Mouse (Mus musculus): Measurements from ENCODE around the gene Plvap.

The Plvap gene

DNA sequence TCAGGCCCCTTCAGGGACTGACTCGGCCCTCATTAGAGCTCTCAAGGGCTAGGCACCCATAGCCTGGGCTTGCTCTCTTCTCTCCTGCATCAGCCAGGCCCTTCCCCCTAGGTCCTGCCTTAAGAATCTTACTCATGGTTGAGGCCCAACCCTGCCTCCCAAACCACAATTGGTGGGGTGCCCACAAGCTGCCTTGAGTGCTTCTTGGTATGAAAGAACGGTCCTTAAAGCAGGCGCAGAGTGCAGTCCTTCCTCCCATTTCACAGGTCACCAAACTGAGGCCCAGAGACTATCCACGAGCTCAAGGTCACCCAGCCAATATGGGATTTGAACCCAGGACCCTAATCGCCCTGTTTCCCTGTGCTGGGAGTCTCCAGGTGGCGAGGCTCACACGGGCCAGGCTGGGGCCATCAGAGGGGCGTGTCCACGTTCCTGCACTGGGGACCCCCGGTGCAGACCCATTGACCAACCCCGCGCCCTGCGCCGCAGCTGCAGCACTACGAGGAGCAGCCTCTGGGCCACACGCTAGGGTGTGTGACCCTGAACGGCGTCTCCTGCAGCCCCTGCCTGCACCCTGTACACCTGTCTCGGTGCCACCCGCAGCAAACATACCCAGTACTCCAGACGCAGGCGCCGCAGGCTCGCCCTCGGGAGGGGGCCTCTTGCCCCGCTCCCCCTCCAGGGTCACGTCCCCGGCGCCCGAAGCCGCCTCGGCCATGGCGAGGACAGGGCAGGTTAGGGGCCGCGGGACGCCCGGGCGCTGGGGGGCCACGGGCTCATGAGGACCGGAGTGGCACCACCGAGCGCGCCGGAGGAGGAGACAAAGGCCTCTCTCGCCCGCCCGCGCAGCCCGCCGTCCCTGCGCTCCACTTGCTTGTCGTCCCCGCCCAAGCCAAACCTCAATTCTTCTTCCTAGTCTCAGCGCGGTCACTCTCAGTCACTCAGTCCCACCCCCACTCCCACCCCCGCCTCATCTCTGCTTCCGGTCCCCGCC lies 26.1 kb downstream of the Plvap start, which contains the start of gene Ano8:
Ano8 (minus strand) TSS at position 822 of the 994 bp plus-strand sequence.
- DNase-seq, result peak; percentile 91

- DNase-seq, result no peak
Observed at GRCm38 (mm10) chr8:71484736-71485135, 26.8 kb downstream of the Plvap start.

DNA sequence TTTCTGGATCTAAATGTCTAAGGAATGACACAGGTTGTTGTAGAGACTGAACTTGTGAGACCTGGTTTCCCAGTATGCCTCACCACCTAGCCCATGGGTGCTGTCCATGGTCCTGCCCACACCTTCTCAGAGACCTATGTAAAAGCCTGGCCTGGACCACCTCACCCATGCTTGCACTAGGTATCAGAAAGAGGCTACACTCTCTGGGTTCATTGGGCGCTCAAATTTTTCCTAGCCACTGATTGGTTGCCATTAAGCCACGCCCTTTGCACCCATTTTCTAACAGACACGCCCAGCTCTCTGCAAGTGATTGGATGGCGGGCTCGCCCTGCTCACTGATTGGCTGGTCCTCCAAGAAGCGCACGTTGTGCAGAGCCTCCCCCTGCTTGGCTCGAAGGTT lies 27.6 kb downstream of the Plvap start:
- DNase-seq, result peak; percentile 85

- DNase-seq, result no peak
Observed at GRCm38 (mm10) chr8:71478943-71479342, 32.6 kb downstream of the Plvap start.

DNA sequence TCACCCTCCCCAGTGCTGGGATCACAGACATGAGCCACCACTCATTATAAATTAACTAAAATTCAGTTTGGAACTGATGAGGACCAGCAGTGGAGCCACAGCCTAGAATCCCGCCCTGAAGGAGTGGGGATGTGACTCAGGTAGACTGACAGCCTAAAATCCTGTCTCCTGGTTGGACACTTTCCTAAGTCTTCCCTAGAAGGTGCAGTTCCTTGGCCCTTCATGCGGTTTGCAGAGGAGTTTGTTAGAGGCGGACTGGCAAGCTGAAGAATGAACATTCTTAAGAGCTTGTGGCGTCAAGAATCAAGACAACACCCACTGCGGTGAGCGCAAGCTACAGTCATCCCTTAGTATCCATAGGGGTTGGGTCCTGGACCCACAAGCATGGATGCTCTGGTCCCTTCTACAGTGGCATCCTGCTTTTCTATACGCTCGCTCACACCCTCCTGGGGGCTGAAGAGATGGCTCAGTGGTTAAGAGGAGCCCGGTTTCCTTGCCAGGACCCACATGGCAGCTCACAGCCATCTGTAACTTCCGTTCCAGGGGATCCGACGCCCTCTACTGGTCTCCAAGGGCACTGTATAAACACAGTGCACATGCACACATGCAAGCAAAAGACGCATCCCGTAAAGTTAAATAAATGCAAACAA lies 34.2 kb downstream of the Plvap start:
- DNase-seq, result no peak

DNA sequence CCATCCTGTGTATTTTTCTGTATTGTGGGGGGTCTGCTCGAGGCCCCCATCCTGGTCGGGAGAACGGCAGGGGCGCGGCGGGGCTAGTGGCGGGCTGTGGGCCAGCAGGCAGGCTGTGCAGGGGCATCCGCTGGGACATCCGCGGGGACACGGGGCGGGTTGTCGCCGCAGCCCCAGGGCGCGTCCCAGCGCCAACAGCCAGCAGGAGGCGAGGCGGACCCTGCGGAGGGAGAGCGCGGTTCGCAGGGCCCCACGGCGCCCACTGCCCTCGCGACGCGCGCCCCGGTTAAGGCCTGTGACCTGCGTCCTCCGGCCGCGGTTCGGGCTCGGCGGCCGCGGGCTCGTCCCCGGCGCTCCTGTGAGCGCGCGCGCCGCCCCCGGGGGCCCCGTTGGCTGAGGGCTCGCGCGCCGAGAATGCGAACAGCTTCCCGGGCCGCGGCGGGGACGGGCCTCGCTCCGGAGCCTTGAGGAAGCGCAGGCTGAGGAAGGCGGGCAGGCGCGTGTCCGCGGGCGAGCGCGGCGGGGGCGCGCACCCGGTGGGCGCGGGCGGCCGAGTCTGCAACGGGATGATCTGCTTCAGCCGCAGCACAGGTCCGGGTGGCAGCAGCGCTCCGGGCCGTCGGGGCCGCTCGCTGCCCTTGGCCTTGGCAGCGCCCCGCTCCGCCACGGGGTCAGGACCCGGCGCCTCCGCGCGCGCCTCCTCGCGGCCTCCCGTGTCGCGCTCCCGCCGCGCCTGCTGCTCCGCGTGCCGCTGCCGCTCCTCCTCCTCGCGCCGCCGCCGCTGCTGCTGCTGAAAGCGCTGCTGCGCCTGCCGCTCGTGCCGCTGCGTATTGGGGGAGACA lies 35.2 kb downstream of the Plvap start:
- peak; percentile 91 for DNase-seq

DNA sequence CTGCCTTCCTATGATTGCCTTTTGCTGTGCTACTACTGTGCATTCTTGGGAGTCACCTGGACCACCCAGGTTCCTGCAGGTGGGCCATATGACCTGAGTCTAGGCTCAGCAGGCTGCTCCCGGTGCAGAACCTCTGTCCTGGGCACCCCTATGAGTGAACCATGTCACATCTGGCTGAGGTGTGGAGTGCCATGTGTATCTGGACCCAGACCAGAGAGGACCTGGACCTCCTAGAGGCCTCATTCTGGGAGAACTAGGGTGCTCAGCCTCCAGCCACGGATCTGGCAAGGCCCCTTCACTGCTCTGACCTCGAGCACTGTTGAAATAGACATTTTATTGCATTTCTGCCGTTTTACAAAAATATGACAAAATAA lies 35.9 kb downstream of the Plvap start:
- DNase-seq, result peak; percentile 21

GRCm38 (mm10) chr8:71474785-71475701 lies 36.5 kb downstream of the Plvap start:
- DNase-seq, result peak; percentile 21

GRCm38 (mm10) chr8:71474344-71474743 lies 37.2 kb downstream of the Plvap start:
- peak; percentile 22 for DNase-seq

DNA sequence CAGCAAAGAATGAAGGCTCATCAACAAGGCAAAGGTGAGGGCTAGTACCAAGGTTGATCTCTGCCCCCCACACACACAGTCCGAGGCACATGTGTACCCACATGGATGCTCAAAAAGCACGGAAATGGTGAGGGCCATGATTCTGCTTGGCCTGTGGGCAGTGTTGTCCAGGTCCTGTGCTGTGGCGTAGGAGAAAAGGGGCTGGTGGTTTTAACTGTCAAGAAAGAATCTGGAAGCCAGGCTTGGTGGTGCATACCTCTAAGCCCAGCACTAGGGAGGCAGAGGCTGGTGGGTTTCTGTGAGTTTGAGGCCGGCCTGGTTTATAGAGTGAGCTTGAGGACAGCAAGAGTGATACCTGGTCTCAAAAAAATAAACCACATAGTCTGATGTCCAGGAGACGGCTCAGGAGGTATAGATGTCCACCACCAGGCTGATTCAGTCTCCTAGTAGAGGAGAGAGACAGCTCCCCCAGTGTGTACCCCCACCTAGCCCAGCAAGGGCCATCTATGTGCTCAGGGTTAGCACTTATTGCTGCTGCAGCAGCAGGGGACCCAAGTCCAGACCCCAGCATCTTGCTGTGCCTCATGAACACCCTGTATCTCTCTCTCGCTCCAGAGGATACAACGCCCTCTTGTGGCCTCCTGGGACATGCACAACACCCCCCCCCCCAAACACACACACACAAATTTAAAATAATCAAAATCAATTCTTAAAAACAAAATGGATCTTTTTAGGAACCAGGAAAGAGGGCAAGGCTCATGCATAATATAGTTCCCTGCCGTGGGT lies 38.8 kb downstream of the Plvap start:
- DNase-seq, result no peak

DNA sequence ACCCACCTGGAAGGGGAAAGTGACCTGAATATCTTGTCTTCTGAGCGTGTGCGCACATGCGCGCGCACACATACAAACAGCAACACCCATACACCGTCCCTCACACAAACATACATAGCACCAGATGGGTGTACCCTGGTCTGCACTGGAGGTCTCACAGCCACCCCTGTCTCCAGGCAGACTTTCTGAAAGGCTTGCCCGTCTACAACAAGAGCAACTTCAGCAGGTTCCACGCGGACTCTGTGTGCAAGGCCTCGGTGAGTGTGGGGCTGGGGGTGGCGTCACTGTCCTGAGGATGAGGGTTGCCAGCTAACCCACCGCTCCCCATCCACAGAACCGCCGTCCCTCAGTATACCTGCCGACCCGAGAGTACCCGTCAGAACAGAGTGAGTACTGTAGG lies 39.7 kb downstream of the Plvap start:
- no peak for DNase-seq

- DNase-seq, result no peak
Observed at GRCm38 (mm10) chr8:71470913-71471255, 40.7 kb downstream of the Plvap start.

DNA sequence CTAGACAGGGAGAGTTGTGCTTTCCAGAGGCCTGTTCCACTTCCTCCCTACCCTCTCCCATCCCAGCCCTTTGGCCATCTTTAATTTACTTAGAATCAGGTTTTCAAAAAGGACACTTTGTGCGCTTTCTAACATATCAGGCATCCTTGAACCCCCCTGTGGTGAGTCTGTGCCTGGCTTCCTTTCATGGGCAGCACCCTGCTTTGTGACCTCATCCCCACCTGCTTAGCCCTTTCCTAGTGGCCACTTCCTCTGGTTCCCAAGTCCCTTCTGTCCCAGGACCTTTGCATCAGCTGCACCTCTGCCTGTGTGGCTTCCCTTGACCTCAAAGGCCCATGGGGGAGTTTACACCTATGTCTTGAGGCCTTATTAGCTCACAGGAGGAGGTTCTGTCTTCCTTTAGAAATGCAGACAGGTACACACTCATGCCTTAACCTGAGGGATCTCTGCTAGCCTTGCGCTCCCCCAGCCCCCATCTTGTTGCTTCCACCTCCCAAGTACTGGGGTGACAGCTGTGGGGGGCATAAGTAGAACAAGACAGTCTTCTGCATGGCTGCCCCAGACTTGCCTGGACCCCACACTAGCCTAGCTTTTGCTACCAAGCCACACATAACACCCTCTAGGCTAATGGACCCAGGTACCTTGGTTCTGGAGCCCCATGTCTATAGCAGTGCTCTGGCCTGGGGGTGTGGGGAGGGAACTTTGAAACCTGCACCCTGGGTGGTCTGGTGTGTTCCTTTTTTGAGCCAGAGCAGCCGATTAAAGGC lies 41.2 kb downstream of the Plvap start:
- no peak for DNase-seq

GRCm38 (mm10) chr8:71469411-71469810 lies 42.1 kb downstream of the Plvap start:
- peak; percentile 74 for DNase-seq

GRCm38 (mm10) chr8:71468916-71469315 lies 42.6 kb downstream of the Plvap start, which contains the start of gene Dda1:
Dda1 (plus strand) TSS chr8:71469199.
- peak; percentile 98 for DNase-seq

- no peak for DNase-seq
Observed at GRCm38 (mm10) chr8:71468001-71468400, 43.6 kb downstream of the Plvap start.

DNA sequence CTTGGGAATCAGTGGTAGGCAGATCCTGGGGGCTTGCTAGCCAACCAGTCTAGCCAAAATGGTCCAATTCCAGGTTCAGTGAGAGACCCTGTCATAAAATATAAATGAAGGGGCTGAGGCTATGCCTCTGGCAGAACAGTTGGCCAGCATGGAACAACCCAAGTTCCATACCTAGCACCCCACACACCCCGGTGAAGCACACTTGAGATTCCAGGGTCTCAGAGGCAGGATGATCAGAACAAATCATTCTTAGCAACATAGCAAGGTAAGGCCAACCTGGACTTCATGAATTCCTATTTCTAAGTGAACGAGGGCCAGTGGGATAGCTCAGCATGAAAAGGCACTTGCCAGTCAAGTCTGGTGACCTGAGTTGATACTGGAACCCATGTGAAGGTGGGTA lies 44.4 kb downstream of the Plvap start:
- DNase-seq, result no peak

DNA sequence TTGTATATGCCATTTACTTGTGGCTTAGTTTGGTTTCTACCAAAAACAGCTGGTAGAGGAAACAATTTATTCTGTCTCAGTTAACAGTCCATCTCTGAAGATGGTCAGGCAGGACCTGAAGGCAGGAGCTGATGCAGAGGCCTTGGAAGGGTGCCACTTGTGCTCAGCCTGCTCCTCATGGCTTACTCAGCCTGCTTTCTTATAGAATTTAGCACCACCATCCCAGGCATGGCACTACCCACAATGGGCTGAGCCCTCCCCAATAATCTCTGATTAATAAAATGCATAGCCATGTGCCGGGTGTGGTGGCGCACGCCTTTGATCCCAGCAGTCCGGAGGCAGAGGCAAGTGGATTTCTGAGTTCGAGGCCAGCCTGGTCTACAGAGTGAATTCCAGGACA lies 45.4 kb downstream of the Plvap start:
- DNase-seq, result no peak

DNA sequence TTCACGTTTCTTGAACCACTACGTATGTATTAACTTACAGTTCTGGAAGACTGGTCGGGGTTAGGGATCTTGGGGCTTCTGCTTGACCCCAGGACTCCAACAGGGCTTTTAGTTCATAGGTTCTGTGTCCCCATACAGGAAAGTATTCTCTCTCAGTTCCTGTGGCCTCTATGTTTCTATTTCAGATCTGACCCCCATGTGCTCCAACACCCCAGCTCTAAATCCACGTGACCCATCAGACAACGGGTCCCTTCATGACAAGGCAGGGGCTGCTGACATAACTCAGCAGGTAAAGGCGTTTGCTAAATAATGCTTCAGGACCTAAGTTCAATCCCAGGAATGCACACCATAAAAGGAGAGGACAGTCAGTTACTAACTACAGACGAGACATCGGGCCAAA lies 45.8 kb downstream of the Plvap start:
- DNase-seq, result no peak

Measured in kidney, postnatal 10 days (tissue).